Mouse (Mus musculus) midbrain, embryonic 14.5 days (tissue): Measurements from ENCODE around the gene Luc7l3. TPM values are rescaled to one million over a fixed set of nuclear protein-coding genes. Genes with fewer than 3 reads are reported as not detected.
A peak's percentile ranks its signal among the peaks of the same experiment; 100 is the strongest.
"Not testable (repeated sequence)": the region's sequence is repeated elsewhere in the genome, so short reads cannot be mapped to it uniquely, and the experiment has no call there.

Experiments used
- ATAC-seq: fragments of 200-750 bp; cut with Nextera tagmentation; 2 replicates; pipeline ENCODE4 v1.8.0; 2017; ENCODE audit warnings: moderate number of reproducible peaks, moderate library complexity; ENCODE audit not compliant: low FRiP score, low TSS enrichment
- DNase-seq: peaks from one replicate; pipeline ENCODE4 v3.0.0-alpha.2; 2015
- H3K27ac ChIP-seq: fragments of 300-500 bp; sonication (generic); replicated peaks from 2 replicates; pipeline ENCODE4 v1.5.1; 2014; ENCODE audit warnings: mild to moderate bottlenecking, low read depth, low read length, moderate library complexity
- H3K27me3 ChIP-seq: fragments of 300-500 bp; sonication (generic); 2 replicates; pipeline ENCODE4 v1.6.1; 2014; ENCODE audit warnings: low read length, control low read depth, mixed read lengths; ENCODE audit not compliant: control insufficient read depth, insufficient read depth
- H3K36me3 ChIP-seq: fragments of 300-500 bp; sonication (generic); 2 replicates; pipeline ENCODE4 v1.6.1; 2014; ENCODE audit warnings: low read length, control low read depth; ENCODE audit not compliant: control insufficient read depth, insufficient read depth
- H3K4me1 ChIP-seq: fragments of 300-500 bp; sonication (generic); 2 replicates; pipeline ENCODE4 v1.6.1; 2014; ENCODE audit warnings: mild to moderate bottlenecking, antibody characterized with exemption, low read length, control low read depth; ENCODE audit not compliant: control insufficient read depth, insufficient read depth
- H3K4me2 ChIP-seq: fragments of 300-500 bp; sonication (generic); 2 replicates; pipeline ENCODE4 v1.6.1; 2014; ENCODE audit warnings: mild to moderate bottlenecking, low read length, moderate library complexity
- H3K4me3 ChIP-seq: fragments of 300-500 bp; sonication (generic); replicated peaks from 2 replicates; pipeline ENCODE4 v1.5.1; 2014; ENCODE audit warnings: low read depth, low read length
- H3K9ac ChIP-seq: fragments of 300-500 bp; sonication (generic); replicated peaks from 2 replicates; pipeline ENCODE4 v1.6.1; 2014; ENCODE audit warnings: mild to moderate bottlenecking, low read length, moderate library complexity
- H3K9me3 ChIP-seq: fragments of 300-500 bp; sonication (generic); 2 replicates; pipeline ENCODE4 v1.6.1; 2016; ENCODE audit warnings: low read length, control low read depth, mixed read lengths; ENCODE audit not compliant: control insufficient read depth
- WGBS: fragments of 180-500 bp; shearing (Covaris S2); extraction: QIAGEN DNeasy Blood & Tissue Kit; methylation state at CpG from one replicate; pipeline ENCODE4 v1.1.7; 2014; 5-methylcytosine and 5-hydroxymethylcytosine counted together
- polyA plus RNA-seq: library from polyadenylated mRNA; unstranded; fragments of >200 nt; fragmentation: Nextera tagmentation; extraction: Ambion mirVana; gene quantifications from 2 replicates; pipeline ENCODE4 v1.2.1, GENCODE M21; 2014

The Luc7l3 gene
- polyA plus RNA-seq, 1 experiment from 2014 or later, result 122 TPM

GRCm38 (mm10) chr11:94274206-94274867 is 47.5 kb downstream of the Luc7l3 start:
- H3K27ac ChIP-seq, result no peak overlapping the region
- no peak overlapping the region for H3K4me3 ChIP-seq
- no peaks in the 10 kb centered on the region for H3K9me3 ChIP-seq
- no peak overlapping the region for H3K4me2 ChIP-seq
- H3K9ac ChIP-seq, result no peak overlapping the region
- DNase-seq (no peak), ATAC-seq (no peak)
- 0 out of 2 replicates have a peak, but pooled peaks cover 3% of the 10 kb centered on the region for H3K4me1 ChIP-seq
- H3K27me3 ChIP-seq, result no peaks in the 10 kb centered on the region
- H3K36me3 ChIP-seq, result no peaks in the 10 kb centered on the region
- WGBS, result 92% methylated on average over 10 of the region's 10 CpGs

GRCm38 (mm10) chr11:94272960-94273927 is 48.5 kb downstream of the Luc7l3 start:
- Histone ChIP-seq H3K4me3 (no peak overlapping the region), H3K36me3 (no peaks in the 10 kb centered on the region), H3K27ac (no peak overlapping the region), H3K27me3 (no peaks in the 10 kb centered on the region), H3K4me2 (no peak overlapping the region), H3K9ac (no peak overlapping the region), H3K4me1 (0 out of 2 replicates have a peak, but pooled peaks cover 3% of the 10 kb centered on the region), H3K9me3 (no peaks in the 10 kb centered on the region)
- DNase-seq (no peak), ATAC-seq (no peak)
- 91% methylated on average over 21 of the region's 21 CpGs for WGBS

GRCm38 (mm10) chr11:94271015-94271414 is 50.8 kb downstream of the Luc7l3 start:
- ATAC-seq (no peak), DNase-seq (no peak)
- 86% methylated on average over 2 of the region's 2 CpGs for WGBS

GRCm38 (mm10) chr11:94269906-94270305 is 51.9 kb downstream of the Luc7l3 start:
- H3K27me3 ChIP-seq, result no peaks in the 10 kb centered on the region
- H3K4me3 ChIP-seq, result no peak overlapping the region
- ATAC-seq (no peak), DNase-seq (no peak)
- 87% methylated on average over 7 of the region's 7 CpGs for WGBS
- H3K4me1 ChIP-seq, result peaks cover 8% of the 10 kb centered on the region; the same call in 1 of the 2 replicates
- no peaks in the 10 kb centered on the region for H3K9me3 ChIP-seq
- no peaks in the 10 kb centered on the region for H3K36me3 ChIP-seq
- no peak overlapping the region for H3K27ac ChIP-seq
- no peak overlapping the region for H3K9ac ChIP-seq
- H3K4me2 ChIP-seq, result no peak overlapping the region

More at GRCm38 (mm10) chr11:94271015-94271414, 50.8 kb downstream of the Luc7l3 start:
- no peak overlapping the region for H3K4me3 ChIP-seq
- no peaks in the 10 kb centered on the region for H3K36me3 ChIP-seq
- H3K27ac ChIP-seq, result no peak overlapping the region
- no peaks in the 10 kb centered on the region for H3K4me1 ChIP-seq
- no peaks in the 10 kb centered on the region for H3K27me3 ChIP-seq
- H3K9ac ChIP-seq, result no peak overlapping the region
- H3K9me3 ChIP-seq, result no peaks in the 10 kb centered on the region
- H3K4me2 ChIP-seq, result no peak overlapping the region

GRCm38 (mm10) chr11:94268761-94269160 is 53.0 kb downstream of the Luc7l3 start:
- no peaks in the 10 kb centered on the region for H3K27me3 ChIP-seq
- H3K36me3 ChIP-seq, result no peaks in the 10 kb centered on the region
- no peak overlapping the region for H3K4me3 ChIP-seq
- no peak for DNase-seq
- no peak for ATAC-seq
- peaks cover 8% of the 10 kb centered on the region; the same call in 1 of the 2 replicates for H3K4me1 ChIP-seq
- no peak overlapping the region for H3K9ac ChIP-seq
- H3K27ac ChIP-seq, result no peak overlapping the region
- no peaks in the 10 kb centered on the region for H3K9me3 ChIP-seq
- no peak overlapping the region for H3K4me2 ChIP-seq

GRCm38 (mm10) chr11:94266155-94266554 is 55.6 kb downstream of the Luc7l3 start:
- DNase-seq, H3K36me3 ChIP-seq, H3K4me3 ChIP-seq, H3K27ac ChIP-seq, ATAC-seq, H3K9me3 ChIP-seq, H3K9ac ChIP-seq, H3K4me1 ChIP-seq, H3K4me2 ChIP-seq, H3K27me3 ChIP-seq: not testable (repeated sequence)
- WGBS, result 87% methylated on average over 3 of the region's 3 CpGs

- Histone ChIP-seq H3K4me1 (peaks cover 8% of the 10 kb centered on the region; the same call in 1 of the 2 replicates), H3K9ac (peak overlapping the region; percentile 36; the same call in 1 of the 2 replicates), H3K4me2 (peak overlapping the region; percentile 59), H3K9me3 (no peaks in the 10 kb centered on the region), H3K27ac (peak overlapping the region; percentile 14), H3K4me3 (peak overlapping the region; percentile 22), H3K27me3 (no peaks in the 10 kb centered on the region), H3K36me3 (no peaks in the 10 kb centered on the region)
- 2% methylated on average over 18 of the region's 18 CpGs for WGBS
- peak; percentile 43 for ATAC-seq
- peak; percentile 77 for DNase-seq
These were observed 56.5 kb downstream of the Luc7l3 start for GRCm38 (mm10) chr11:94265134-94265785.

- H3K9me3 ChIP-seq, result no peaks in the 10 kb centered on the region
- ATAC-seq, result no peak
- H3K36me3 ChIP-seq, result no peaks in the 10 kb centered on the region
- no peak overlapping the region for H3K4me3 ChIP-seq
- no peak overlapping the region for H3K4me2 ChIP-seq
- H3K27me3 ChIP-seq, result no peaks in the 10 kb centered on the region
- H3K9ac ChIP-seq, result no peak overlapping the region
- no peak for DNase-seq
- H3K4me1 ChIP-seq, result peaks cover 8% of the 10 kb centered on the region; the same call in 1 of the 2 replicates
- H3K27ac ChIP-seq, result no peak overlapping the region
- WGBS, result 62% methylated on average over 6 of the region's 6 CpGs
These were observed 60.0 kb downstream of the Luc7l3 start for GRCm38 (mm10) chr11:94261585-94262370.
